Mouse (Mus musculus) C2C12 (cell line): Measurements from ENCODE around the gene Gm5089.

ENCODE experiments used
- CEBPB ChIP-seq: IDR thresholded peaks from one replicate; pipeline ENCODE4 v1.6.1; 2011; ENCODE audit warnings: low read depth, mild to moderate bottlenecking, control low read depth, moderate library complexity
- CTCF ChIP-seq: IDR thresholded peaks from one replicate; pipeline ENCODE4 v1.5.1; 2011; ENCODE audit not compliant: control insufficient read depth, insufficient read depth, insufficient read length
- MAX ChIP-seq: IDR thresholded peaks from one replicate; pipeline ENCODE4 v1.6.1; 2011; ENCODE audit warnings: mild to moderate bottlenecking, control low read depth
- MYOG ChIP-seq: IDR thresholded peaks from one replicate; pipeline ENCODE4 v1.6.1; 2011; ENCODE audit not compliant: control insufficient read depth, insufficient read length; ENCODE audit errors: extremely low read depth
- USF1 ChIP-seq: IDR thresholded peaks from one replicate; pipeline ENCODE4 v1.6.1; 2011; ENCODE audit warnings: low read depth, mild to moderate bottlenecking, control low read depth, moderate library complexity

DNA sequence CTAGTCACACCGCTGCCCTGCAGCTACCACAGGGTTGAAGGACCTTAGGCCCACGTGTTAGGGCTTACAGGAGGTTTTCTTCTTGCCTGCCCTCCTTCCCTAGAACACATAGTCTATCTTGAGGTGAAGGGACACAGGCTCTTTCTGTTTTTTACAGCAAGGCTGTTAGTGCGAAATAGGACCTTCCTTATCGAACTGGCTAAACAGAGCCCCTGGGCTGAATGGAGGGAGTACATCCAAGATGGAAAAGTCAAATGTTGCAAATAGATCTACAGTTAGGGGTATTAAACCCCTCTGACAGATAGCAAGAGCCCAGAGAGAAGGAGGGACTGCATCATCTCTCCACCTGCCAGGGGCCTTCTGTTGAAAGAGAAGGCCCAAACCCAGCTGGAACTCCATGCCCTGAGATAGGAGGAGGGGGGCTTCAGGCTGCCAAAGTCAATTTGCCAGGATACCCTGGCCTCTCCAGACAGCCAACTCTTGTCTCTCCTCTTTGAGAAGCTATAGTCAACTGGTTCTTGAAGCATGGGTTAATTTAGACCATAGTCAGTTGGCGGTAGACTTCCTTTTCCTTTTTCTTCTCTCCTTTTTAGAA lies 733 bp upstream of the Gm5089 start:
- TF ChIP-seq MYOG, result no peak
- TF ChIP-seq CTCF, result no peak
- no peak for TF ChIP-seq USF1
- TF ChIP-seq MAX, result no peak
- no peak for TF ChIP-seq CEBPB
